Mouse (Mus musculus): ENCODE data around the gene Zbp1.

Zbp1 gene

GRCm38 (mm10) chr2:173180721-173181388 is 37.9 kb downstream of the Zbp1 start:
- in situ Hi-C loops (cut with MboI, MseI): loop anchor here (5.0 kb wide), 2 partner anchors 74 to 366 kb away; no protein-coding TSS in a partner anchor

GRCm38 (mm10) chr2:173180026-173180425 is 38.7 kb downstream of the Zbp1 start:
- in situ Hi-C loops (cut with MboI, MseI): loop anchor here (5.0 kb wide), 2 partner anchors 73 to 367 kb away; no protein-coding TSS in a partner anchor

GRCm38 (mm10) chr2:173179046-173179445 is 39.7 kb downstream of the Zbp1 start:
- in situ Hi-C loops (cut with MboI, MseI): loop anchor here (5.0 to 10.0 kb wide), 2 partner anchors 368 to 1464 kb away; no protein-coding TSS in a partner anchor

GRCm38 (mm10) chr2:173177951-173178350 is 40.8 kb downstream of the Zbp1 start:
- in situ Hi-C loops (cut with MboI, MseI): loop anchor here (5.0 to 10.0 kb wide), 2 partner anchors 369 to 1463 kb away; no protein-coding TSS in a partner anchor

- in situ Hi-C loops (cut with MboI, MseI): loop anchor here (5.0 to 10.0 kb wide), 2 partner anchors 370 to 1463 kb away; no protein-coding TSS in a partner anchor
These were observed 41.2 kb downstream of the Zbp1 start for GRCm38 (mm10) chr2:173177481-173177880.

GRCm38 (mm10) chr2:173175703-173176102 is 43.0 kb downstream of the Zbp1 start:
- in situ Hi-C loops (cut with MboI, MseI): loop anchor here (5.0 to 10.0 kb wide), 2 partner anchors 372 to 1461 kb away; no protein-coding TSS in a partner anchor

- in situ Hi-C loops (cut with MboI, MseI): loop anchor here in 1 of 2 experiments (10.0 kb wide), 1 partner anchor 1460 kb away; no protein-coding TSS in a partner anchor
These were observed 44.2 kb downstream of the Zbp1 start for GRCm38 (mm10) chr2:173174569-173174968.

- in situ Hi-C loops (cut with MboI, MseI): loop anchor here in 1 of 2 experiments (10.0 kb wide), 1 partner anchor 1459 kb away; no protein-coding TSS in a partner anchor
These were observed 44.9 kb downstream of the Zbp1 start for GRCm38 (mm10) chr2:173173521-173174511.

GRCm38 (mm10) chr2:173173008-173173407 is 45.7 kb downstream of the Zbp1 start:
- in situ Hi-C loops (cut with MboI, MseI): loop anchor here in 1 of 2 experiments (10.0 kb wide), 1 partner anchor 1458 kb away; no protein-coding TSS in a partner anchor

GRCm38 (mm10) chr2:173172386-173172785 is 46.3 kb downstream of the Zbp1 start:
- in situ Hi-C loops (cut with MboI, MseI): loop anchor here in 1 of 2 experiments (10.0 kb wide), 1 partner anchor 1458 kb away; no protein-coding TSS in a partner anchor

GRCm38 (mm10) chr2:173171956-173172355 is 46.8 kb downstream of the Zbp1 start:
- in situ Hi-C loops (cut with MboI, MseI): loop anchor here in 1 of 2 experiments (10.0 kb wide), 1 partner anchor 1457 kb away; no protein-coding TSS in a partner anchor

GRCm38 (mm10) chr2:173171470-173171869 is 47.3 kb downstream of the Zbp1 start:
- in situ Hi-C loops (cut with MboI, MseI): loop anchor here in 1 of 2 experiments (10.0 kb wide), 1 partner anchor 1457 kb away; no protein-coding TSS in a partner anchor

- in situ Hi-C loops (cut with MboI, MseI): loop anchor here in 1 of 2 experiments (10.0 kb wide), 1 partner anchor 1456 kb away; no protein-coding TSS in a partner anchor
These were observed 48.0 kb downstream of the Zbp1 start for GRCm38 (mm10) chr2:173170715-173171114.

- in situ Hi-C loops (cut with MboI, MseI): loop anchor here in 1 of 2 experiments (10.0 kb wide), 1 partner anchor 1455 kb away; no protein-coding TSS in a partner anchor
These were observed 48.6 kb downstream of the Zbp1 start for GRCm38 (mm10) chr2:173170081-173170480.

- in situ Hi-C loops (cut with MboI, MseI): no loop called here
These were observed 50.3 kb downstream of the Zbp1 start for GRCm38 (mm10) chr2:173168411-173168851.

GRCm38 (mm10) chr2:173165357-173165756 is 53.4 kb downstream of the Zbp1 start:
- in situ Hi-C loops (cut with MboI, MseI): no loop called here

- in situ Hi-C loops (cut with MboI, MseI): no loop called here
These were observed 53.8 kb downstream of the Zbp1 start for GRCm38 (mm10) chr2:173164946-173165345.

GRCm38 (mm10) chr2:173164358-173164757 is 54.4 kb downstream of the Zbp1 start:
- in situ Hi-C loops (cut with MboI, MseI): no loop called here

- in situ Hi-C loops (cut with MboI, MseI): no loop called here
These were observed 55.3 kb downstream of the Zbp1 start for GRCm38 (mm10) chr2:173163380-173163779.

- in situ Hi-C loops (cut with MboI, MseI): loop anchor here (5.0 to 10.0 kb wide), 3 partner anchors 42 to 1463 kb away; partner anchors contain the start of gene Ctcfl (in 1 of the 2)
These were observed 59.1 kb downstream of the Zbp1 start for GRCm38 (mm10) chr2:173159354-173160311.
